Mouse (Mus musculus) lung, postnatal 0 days (tissue): ENCODE data around the gene Cdc42bpg.

ENCODE experiments used
- CTCF ChIP-seq: IDR thresholded peaks from 2 replicates; pipeline ENCODE4 v1.5.1; 2016; ENCODE audit warnings: antibody characterized with exemption, mild to moderate bottlenecking
- EP300 ChIP-seq: IDR thresholded peaks from 2 replicates; pipeline ENCODE4 v1.6.1; 2016; ENCODE audit warnings: antibody characterized with exemption, mild to moderate bottlenecking, control low read depth

DNA sequence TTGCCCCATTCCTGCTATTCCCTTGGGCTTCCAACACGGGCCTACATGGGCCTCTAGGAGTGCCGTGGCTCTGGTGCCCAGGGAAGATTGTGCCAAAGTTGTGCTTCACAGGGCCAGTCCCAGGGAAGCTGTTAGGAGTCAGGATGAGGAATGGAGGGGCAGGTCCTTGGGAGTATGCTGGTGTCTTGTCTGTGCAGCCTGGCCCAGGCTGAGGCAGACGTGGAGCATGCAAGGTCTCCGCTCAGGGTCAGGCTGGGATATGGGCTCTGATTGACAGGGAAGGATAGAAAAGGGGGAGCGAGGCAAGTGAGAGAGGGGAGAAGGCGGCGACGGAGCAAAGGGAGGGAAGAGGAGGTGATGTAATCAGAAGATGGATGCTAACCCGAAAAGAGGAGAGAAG lies 18.5 kb downstream of the Cdc42bpg start:
- TF ChIP-seq CTCF (no peak), EP300 (no peak)
